Mouse (Mus musculus) testis, adult 2 months (tissue): ENCODE measurements around the gene Isg20.

ENCODE experiments used
- CTCF ChIP-seq: fragments of 200-500 bp; IDR thresholded peaks from 2 replicates; pipeline ENCODE4 v1.5.1; 2012; ENCODE audit warnings: low read depth, mild to moderate bottlenecking, inconsistent platforms, low read length, moderate library complexity; ENCODE audit not compliant: control insufficient read depth, insufficient read depth, insufficient replicate concordance
- POLR2A ChIP-seq: fragments of 200-500 bp; IDR thresholded peaks from 2 replicates; pipeline ENCODE4 v1.6.1; 2012; ENCODE audit warnings: low read depth, mild to moderate bottlenecking, inconsistent platforms, low read length, moderate library complexity; ENCODE audit not compliant: control insufficient read depth

GRCm38 (mm10) chr7:78895021-78895652 lies 18.1 kb upstream of the Isg20 start:
- TF ChIP-seq POLR2A (no peak), CTCF (no peak)
